Mouse (Mus musculus) lung, postnatal 0 days (tissue): Measurements from ENCODE around the gene Efcab2.
"Not testable (repeated sequence)": the region's sequence is repeated elsewhere in the genome, so short reads cannot be mapped to it uniquely, and the experiment has no call there.

Experiments
- CTCF ChIP-seq: IDR thresholded peaks from 2 replicates; pipeline ENCODE4 v1.5.1; 2016; ENCODE audit warnings: antibody characterized with exemption, mild to moderate bottlenecking
- EP300 ChIP-seq: IDR thresholded peaks from 2 replicates; pipeline ENCODE4 v1.6.1; 2016; ENCODE audit warnings: antibody characterized with exemption, mild to moderate bottlenecking, control low read depth

DNA sequence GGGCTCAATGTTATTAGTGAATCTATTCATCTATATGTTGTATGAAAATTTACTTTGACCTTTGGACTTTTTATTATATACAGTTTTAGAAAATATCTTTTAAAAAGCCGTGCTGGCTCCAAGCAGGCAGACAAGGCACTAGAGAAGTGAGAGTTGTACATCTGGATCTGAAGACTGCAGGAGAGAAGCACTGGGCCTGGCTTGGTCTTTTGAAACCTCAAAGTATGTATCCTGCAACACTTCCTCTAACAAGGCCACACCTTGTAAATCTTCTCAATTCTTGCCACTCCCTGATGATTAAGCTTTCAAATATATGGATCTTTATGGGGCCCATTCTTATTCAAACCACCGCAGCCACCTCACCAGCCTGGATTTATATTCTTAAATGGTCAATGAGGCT lies 7.5 kb downstream of the Efcab2 start:
- not testable (repeated sequence) for TF ChIP-seq CTCF, EP300
